ENCODE assay signal across 25 mouse cellular contexts in genomic region chr16:90748169-90748568, GRCm38 (mm10). TPM values are rescaled to one million over a fixed set of nuclear protein-coding genes. Genes with fewer than 3 reads are reported as not detected.
DNase-seq lines count a peak whose midpoint lies in the region; ATAC-seq and TF ChIP-seq lines count a peak whose summit lies in the region.
"Had no signal": no experiment of that assay in that cellular context is flagged by ENCODE, and none has a peak within 500 bp of the region (broad histone marks: within the 10 kb centered on the region; RNA-seq: fewer than 3 reads in every experiment).

No protein-coding gene starts in this region.

- H3K27ac ChIP-seq in heart, embryonic 10.5 days, result 0 out of 2 replicates have a peak overlapping the region, but pooled peaks have one; percentile 42
- H3K27ac ChIP-seq in heart, embryonic 13.5 days (replicated peaks), result no peak overlapping the region
- H3K27ac ChIP-seq in heart, embryonic 16.5 days (ENCODE audit: low read length), result no peak overlapping the region
- no peak overlapping the region for H3K27ac ChIP-seq in thymus, adult 2 months (ENCODE audit: control insufficient read depth, insufficient read depth, low read length)
- H3K27ac ChIP-seq: embryonic facial prominence, embryonic 10.5 days; embryonic facial prominence, embryonic 12.5 days; forebrain, embryonic 13.5 days; forebrain, embryonic 15.5 days had no signal

- peaks cover 27% of the 10 kb centered on the region for H3K36me3 ChIP-seq in heart, embryonic 10.5 days
- peaks cover 29% of the 10 kb centered on the region for H3K36me3 ChIP-seq in heart, embryonic 13.5 days
- H3K36me3 ChIP-seq in heart, embryonic 16.5 days (ENCODE audit: control insufficient read depth, insufficient read depth), result peaks cover 11% of the 10 kb centered on the region
- no peaks in the 10 kb centered on the region for H3K36me3 ChIP-seq in thymus, adult 2 months (ENCODE audit: control insufficient read depth, insufficient read depth, low read length)

- peaks cover 55% of the 10 kb centered on the region for H3K4me1 ChIP-seq in heart, embryonic 10.5 days
- H3K4me1 ChIP-seq in heart, embryonic 13.5 days, result peaks cover 51% of the 10 kb centered on the region
- H3K4me1 ChIP-seq in heart, embryonic 16.5 days (ENCODE audit: control insufficient read depth, insufficient read depth, low read length), result peaks cover 24% of the 10 kb centered on the region
- H3K4me1 ChIP-seq in thymus, adult 2 months (replicated peaks; ENCODE audit: control insufficient read depth, insufficient read depth, low read length), result peaks cover 2% of the 10 kb centered on the region; the same call in 1 of the 2 replicates
- H3K4me1 ChIP-seq: embryonic facial prominence, embryonic 12.5 days; forebrain, embryonic 13.5 days; forebrain, embryonic 15.5 days had no signal

- intact Hi-C loops in heart, postnatal 36 days (cut with DNase I), result no loop called here

- WGBS in heart, embryonic 10.5 days, result 79% methylated on average over 7 of the region's 7 CpGs
- WGBS in heart, embryonic 13.5 days, result 79% methylated on average over 7 of the region's 7 CpGs
- 87% methylated on average over 7 of the region's 7 CpGs for WGBS in heart, embryonic 16.5 days
- 94% methylated on average over 7 of the region's 7 CpGs for WGBS in thymus, adult 2 months

- no peaks in the 10 kb centered on the region for H3K27me3 ChIP-seq in heart, embryonic 10.5 days (ENCODE audit: insufficient read depth, poor library complexity, severe bottlenecking)
- no peaks in the 10 kb centered on the region for H3K27me3 ChIP-seq in heart, embryonic 13.5 days (replicated peaks)
- H3K27me3 ChIP-seq in heart, embryonic 16.5 days (ENCODE audit: control insufficient read depth, insufficient read depth, low read length), result no peaks in the 10 kb centered on the region
- no peaks in the 10 kb centered on the region for H3K27me3 ChIP-seq in thymus, adult 2 months (ENCODE audit: control insufficient read depth, insufficient read depth, low read length)
- H3K27me3 ChIP-seq: CH12.LX; embryonic facial prominence, embryonic 12.5 days; forebrain, embryonic 13.5 days; forebrain, embryonic 15.5 days; Patski had no signal

- no peak for DNase-seq in heart, embryonic 10.5 days (ENCODE audit: low spot score)
- DNase-seq in heart, adult 8-10 months (ENCODE audit: low spot score), result no peak
- DNase-seq in heart, postnatal 36 days, result no peak
- DNase-seq in heart, postnatal 4 days, result no peak
- DNase-seq in thymus, adult 2 months, result no peak
- DNase-seq: adrenal gland, adult 8-10 months; adrenal gland, postnatal 14 days; adrenal gland, postnatal 36 days; B cell, adult 2 months; cerebellum, adult 11-12 months; cerebellum, adult 2 months; cerebellum, adult 9-10 months; cerebellum, postnatal 10 days; cerebellum, postnatal 25 days had no signal

- no peak overlapping the region for H3K9ac ChIP-seq in heart, embryonic 13.5 days
- 0 out of 2 replicates have a peak overlapping the region, but pooled peaks have one; percentile 7 for H3K9ac ChIP-seq in heart, embryonic 16.5 days (ENCODE audit: low read length)
- H3K9ac ChIP-seq: embryonic facial prominence, embryonic 12.5 days; forebrain, embryonic 13.5 days; forebrain, embryonic 15.5 days had no signal

- peak overlapping the region; percentile 27 for H3K4me2 ChIP-seq in heart, embryonic 13.5 days
- H3K4me2 ChIP-seq in heart, embryonic 16.5 days (ENCODE audit: low read depth, low read length), result no peak overlapping the region
- H3K4me2 ChIP-seq: embryonic facial prominence, embryonic 12.5 days; forebrain, embryonic 13.5 days; forebrain, embryonic 15.5 days had no signal

- H3K9me3 ChIP-seq in heart, embryonic 10.5 days, result no peaks in the 10 kb centered on the region
- H3K9me3 ChIP-seq in heart, embryonic 13.5 days, result no peaks in the 10 kb centered on the region
- H3K9me3 ChIP-seq in heart, embryonic 16.5 days (replicated peaks; ENCODE audit: control insufficient read depth, low read length), result no peaks in the 10 kb centered on the region
- H3K9me3 ChIP-seq: embryonic facial prominence, embryonic 10.5 days; embryonic facial prominence, embryonic 12.5 days; forebrain, embryonic 13.5 days; forebrain, embryonic 15.5 days; G1E had no signal

- no peak for TF ChIP-seq POLR2A in thymus, adult 2 months (IDR thresholded peaks at IDR 0.05; ENCODE audit: control insufficient read depth, extremely low read depth, insufficient read depth, low read length, poor library complexity)

- no peak for ATAC-seq in heart, embryonic 13.5 days (ENCODE audit: extremely low read depth, insufficient number of reproducible peaks, low FRiP score, low TSS enrichment)
- no peak for ATAC-seq in heart, embryonic 16.5 days (replicated peaks; ENCODE audit: extremely low read depth, insufficient read depth, low FRiP score)
- ATAC-seq: activated CD4-positive, CD25-positive, alpha-beta regulatory T cell, adult 4 months; CD4-positive, CD25-positive, alpha-beta regulatory T cell, adult 4 months; forebrain, embryonic 13.5 days; forebrain, embryonic 15.5 days; Patski had no signal

- TF ChIP-seq CTCF in thymus, adult 2 months (IDR thresholded peaks at IDR 0.05; ENCODE audit: borderline replicate concordance, control insufficient read depth, extremely low read depth, insufficient read depth, low read length, poor library complexity), result no peak

- H3K4me3 ChIP-seq in heart, embryonic 10.5 days, result no peak overlapping the region
- H3K4me3 ChIP-seq in heart, embryonic 13.5 days, result no peak overlapping the region
- no peak overlapping the region for H3K4me3 ChIP-seq in heart, embryonic 16.5 days (ENCODE audit: low read length)
- no peak overlapping the region for H3K4me3 ChIP-seq in thymus, adult 2 months (ENCODE audit: control insufficient read depth, insufficient read depth, low read length)
- H3K4me3 ChIP-seq: embryonic facial prominence, embryonic 10.5 days; embryonic facial prominence, embryonic 12.5 days; forebrain, embryonic 13.5 days; forebrain, embryonic 15.5 days had no signal

RNA-seq across cellular contexts. Expression of gene Mrap, which starts 10.2 kb away (rescaled TPM):
- polyA plus RNA-seq in heart, embryonic 10.5 days (2016; fragmentation: Nextera tagmentation; extraction: Ambion mirVana), result 26.7 and 37.5 TPM in 2 replicates
- 10 to 100 TPM; 13.4 to 20.0 (median 13.6) TPM for total RNA-seq in heart, adult 8-10 months (2022)
- 25.6 and 26.9 TPM in 2 replicates for polyA plus RNA-seq in heart, embryonic 13.5 days (2015; fragmentation: Nextera tagmentation; extraction: Ambion mirVana)
- 10 to 100 TPM; 14.2 to 14.7 TPM for total RNA-seq in heart, postnatal 36 days (2021)
- polyA plus RNA-seq in heart, embryonic 16.5 days (2015; fragmentation: Nextera tagmentation; extraction: Ambion mirVana), result 36.1 and 41.4 TPM in 2 replicates
- total RNA-seq in heart, postnatal 4 days (2021), result 10 to 100 TPM; 24.0 to 25.1 TPM
- 39.0 and 41.1 TPM in 2 replicates for polyA plus RNA-seq in thymus, adult 2 months (2012; rRNA removed)
- total RNA-seq: CH12.LX had no signal
- polyA plus RNA-seq: activated CD4-positive, CD25-positive, alpha-beta regulatory T cell, adult 4 months; CD4-positive, CD25-positive, alpha-beta regulatory T cell, adult 4 months; forebrain, embryonic 13.5 days; forebrain, embryonic 15.5 days; G1E; Patski had no signal

RNA-seq across cellular contexts. Expression of gene Mis18a, which starts 21.0 kb away (rescaled TPM):
- polyA plus RNA-seq in heart, embryonic 10.5 days (2016; fragmentation: Nextera tagmentation; extraction: Ambion mirVana), result 44.7 and 64.0 TPM in 2 replicates
- total RNA-seq in heart, adult 8-10 months (2022), result 1 to 10 TPM; 2.1 to 3.7 (median 2.8) TPM
- polyA plus RNA-seq in heart, embryonic 13.5 days (2015; fragmentation: Nextera tagmentation; extraction: Ambion mirVana), result 36.2 and 36.7 TPM in 2 replicates
- total RNA-seq in heart, postnatal 36 days (2021), result 1 to 10 TPM; 2.7 to 4.8 TPM
- 29.7 and 35.0 TPM in 2 replicates for polyA plus RNA-seq in heart, embryonic 16.5 days (2015; fragmentation: Nextera tagmentation; extraction: Ambion mirVana)
- 10 to 100 TPM in 1 of 2 experiments, 1 to 10 TPM in 1; 9.5 to 11.6 TPM for total RNA-seq in heart, postnatal 4 days (2021)
- polyA plus RNA-seq in thymus, adult 2 months (2012; rRNA removed), result 44.7 and 46.3 TPM in 2 replicates
